Mouse (Mus musculus) adrenal gland, postnatal 36 days (tissue): ENCODE measurements around the gene Cdh5. TPM values are rescaled to one million over a fixed set of nuclear protein-coding genes. Genes with fewer than 3 reads are reported as not detected.
"Not testable (repeated sequence)": the region's sequence is repeated elsewhere in the genome, so short reads cannot be mapped to it uniquely, and the experiment has no call there.

ENCODE experiments used
- DNase-seq, 2 experiments: peaks; one replicate each; pipeline ENCODE4 v3.0.0; 2021; ENCODE audit warnings: mixed read lengths in 1 of 2
- total RNA-seq, 2 experiments: library from RNA; stranded (reverse); gene quantifications; 2 replicates each; pipeline ENCODE4 v1.2.3; 2021

Gene Cdh5
- total RNA-seq, 2 experiments from 2014 or later, result 44.1 to 61.4 TPM

DNA sequence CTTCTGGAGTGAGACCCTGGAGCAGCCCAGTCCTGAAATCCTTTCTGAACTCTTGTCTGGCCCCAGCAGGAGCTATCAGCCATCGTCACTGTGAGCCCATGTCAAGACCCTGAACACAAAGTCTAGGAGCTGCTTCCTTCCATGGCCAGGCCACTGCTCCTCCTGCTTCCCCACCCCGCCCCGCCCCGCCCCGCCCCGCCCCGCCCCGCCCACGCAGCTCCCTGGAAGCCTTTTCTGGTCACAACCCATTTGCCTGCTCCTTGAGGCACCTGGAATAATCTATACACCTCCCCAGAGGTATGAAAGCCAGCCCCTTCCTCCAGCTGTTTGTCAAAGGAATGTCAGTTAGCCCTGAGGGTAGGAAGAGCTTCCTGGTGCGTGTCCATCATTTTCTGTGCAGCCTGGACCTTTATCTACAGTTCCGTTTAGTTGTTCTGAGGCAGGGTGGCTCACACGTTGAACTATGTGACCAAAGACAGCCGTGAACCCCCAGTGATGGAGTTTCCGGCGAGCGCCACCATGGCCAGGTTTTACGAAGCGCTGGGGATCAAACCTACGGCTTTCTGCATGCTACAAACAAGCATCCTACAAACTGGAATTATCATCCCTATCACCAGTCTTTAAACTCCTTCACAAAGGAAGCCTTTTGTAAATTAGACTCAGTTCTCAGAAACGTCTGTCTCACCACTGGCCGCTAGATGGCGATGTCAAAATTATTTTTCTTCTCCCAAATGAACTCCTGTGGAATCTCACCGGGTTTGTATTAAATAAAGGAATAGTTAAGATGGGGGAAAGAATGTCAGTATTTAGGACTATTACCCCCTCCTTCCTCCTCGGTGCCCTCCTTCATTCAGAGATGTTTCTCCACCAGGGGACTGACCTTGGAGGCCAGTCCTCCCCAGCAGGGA, 10.2 kb upstream of the Cdh5 start:
- peak; percentile 9 to 33 for DNase-seq

- no peak for DNase-seq
Observed at GRCm38 (mm10) chr8:104093336-104093735, 8.1 kb upstream of the Cdh5 start.

DNA sequence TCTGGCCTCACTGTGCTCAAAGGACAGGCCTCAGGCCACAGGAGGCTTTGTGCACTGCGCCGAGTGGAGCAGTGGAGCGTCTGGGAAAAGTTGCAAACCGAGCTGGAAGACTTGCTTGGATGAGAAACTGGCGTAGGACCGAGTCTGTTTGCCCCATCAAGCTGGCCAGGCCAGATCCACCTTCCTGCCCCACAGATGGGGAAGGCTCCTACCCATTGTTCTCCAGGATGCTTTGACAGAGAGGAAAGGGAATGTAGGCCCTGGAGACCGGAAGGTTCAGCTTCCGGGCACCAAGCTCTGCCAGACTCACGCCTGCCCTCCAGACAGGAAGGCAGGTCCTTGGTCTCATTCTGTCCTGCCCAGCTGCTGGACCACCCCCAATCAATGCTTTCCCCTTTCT, 5.8 kb upstream of the Cdh5 start:
- peak; percentile 26 to 41 for DNase-seq

DNA sequence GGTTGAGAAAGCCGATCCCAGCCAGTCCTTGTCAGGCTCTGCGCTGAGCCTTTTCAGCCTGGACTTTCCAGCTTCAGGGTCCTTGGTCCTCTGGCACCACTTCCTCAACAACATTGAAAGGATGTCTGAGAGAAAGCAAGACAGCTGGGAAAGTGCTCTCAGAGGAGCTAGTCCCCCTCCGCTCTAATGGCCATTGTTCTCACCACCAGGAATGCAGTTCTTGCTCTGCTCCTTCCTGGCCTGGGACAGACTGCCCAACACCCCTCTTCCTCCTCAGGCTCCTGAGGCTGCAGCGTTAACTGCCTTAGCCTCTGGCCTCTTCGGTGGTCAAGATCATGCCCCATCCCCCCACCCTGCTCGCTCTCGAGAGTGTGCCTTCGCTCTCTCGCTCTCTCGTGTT, 4.8 kb upstream of the Cdh5 start:
- no peak for DNase-seq

GRCm38 (mm10) chr8:104098671-104099346, 2.6 kb upstream of the Cdh5 start:
- DNase-seq, result peak; percentile 41 to 55

DNA sequence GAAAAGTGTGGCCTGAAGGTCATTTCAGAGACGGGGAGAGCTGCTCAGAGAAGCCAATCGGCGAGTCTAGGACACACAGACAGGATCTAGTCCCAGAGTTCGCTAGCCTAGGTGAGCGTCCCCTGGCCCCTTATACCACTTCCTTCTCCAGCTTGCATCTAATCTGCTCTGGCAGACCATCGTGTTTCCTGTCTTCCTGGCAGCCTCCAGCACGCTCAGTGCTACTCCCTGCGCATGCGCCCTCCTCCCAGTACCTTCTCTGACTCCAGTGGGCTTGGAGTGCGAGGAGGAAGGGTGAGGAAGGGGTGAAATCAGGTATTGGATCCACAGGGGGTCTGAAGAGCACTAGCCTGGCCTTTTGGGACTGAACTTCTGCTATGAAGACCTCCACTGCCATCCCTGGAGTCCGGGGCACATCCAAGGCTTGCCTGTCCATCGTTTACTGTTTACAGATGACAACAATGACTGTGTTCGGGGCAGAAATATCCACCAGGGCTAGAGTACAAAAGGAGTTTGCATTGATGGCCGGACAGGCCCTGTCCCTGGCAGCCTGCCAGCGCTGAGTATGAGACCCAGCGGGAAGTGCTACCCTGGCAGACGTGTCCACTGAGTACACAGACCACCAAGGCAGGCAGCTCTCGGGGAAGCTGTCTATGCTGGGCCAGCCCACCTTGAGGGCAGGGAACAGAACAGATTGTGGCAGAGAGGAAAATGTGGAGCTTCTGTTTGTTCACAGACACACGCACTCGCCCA, 1.9 kb upstream of the Cdh5 start:
- DNase-seq, result peak; percentile 36 to 62

- not testable (repeated sequence) for DNase-seq
Observed at GRCm38 (mm10) chr8:104100724-104101123, 701 bp upstream of the Cdh5 start.

GRCm38 (mm10) chr8:104103462-104103861, 2.0 kb downstream of the Cdh5 start:
- DNase-seq, result no peak

DNA sequence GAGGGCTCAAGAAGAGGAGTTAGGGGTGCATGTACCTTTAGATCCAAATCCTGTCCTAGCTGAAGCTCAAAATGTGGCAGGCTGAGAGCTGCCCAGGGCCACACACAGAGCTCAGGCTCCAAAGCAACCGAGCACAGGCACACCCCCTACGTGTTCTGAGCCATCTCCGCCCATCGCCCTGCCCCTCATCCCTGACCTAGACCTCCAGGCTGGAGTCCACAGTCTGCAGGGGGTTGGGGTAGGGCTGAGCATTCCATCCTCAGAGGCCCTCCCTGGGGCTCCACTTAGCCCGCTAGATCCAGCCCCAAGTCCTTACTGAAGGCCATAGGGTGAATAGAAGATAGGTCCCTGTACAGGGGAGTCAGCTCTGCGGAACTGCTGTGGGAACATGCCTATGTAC, 4.3 kb downstream of the Cdh5 start:
- DNase-seq, result no peak

DNA sequence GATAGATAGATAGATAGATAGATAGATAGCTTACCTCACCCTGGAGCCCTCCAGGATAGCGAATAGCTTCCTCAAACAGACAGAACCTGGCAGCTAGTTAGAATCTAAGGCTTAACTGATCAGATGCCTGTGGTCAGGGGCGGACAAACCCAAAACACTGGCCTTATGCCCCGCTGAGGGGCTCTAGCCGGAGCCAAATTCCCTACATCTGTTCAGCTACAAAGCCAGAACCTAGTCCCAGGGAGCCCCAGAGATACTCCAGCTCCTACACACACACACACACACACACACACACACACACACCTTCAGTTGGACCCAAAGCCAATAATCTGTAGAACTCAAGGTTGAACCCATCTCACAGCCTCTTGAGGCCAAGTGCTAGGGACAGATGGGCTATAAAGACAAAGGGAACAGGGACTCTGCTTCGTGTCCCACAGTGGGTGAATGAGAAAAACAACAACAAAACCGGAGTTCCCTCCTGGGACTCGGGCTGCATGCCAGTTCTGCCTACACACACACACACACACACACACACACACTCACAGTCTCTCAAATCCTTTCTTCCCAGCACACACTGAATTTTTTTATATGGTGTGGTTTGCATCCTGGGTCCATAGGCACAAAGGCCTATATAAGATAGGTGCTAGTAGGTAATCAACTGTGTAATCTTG, 5.0 kb downstream of the Cdh5 start:
- no peak for DNase-seq

DNA sequence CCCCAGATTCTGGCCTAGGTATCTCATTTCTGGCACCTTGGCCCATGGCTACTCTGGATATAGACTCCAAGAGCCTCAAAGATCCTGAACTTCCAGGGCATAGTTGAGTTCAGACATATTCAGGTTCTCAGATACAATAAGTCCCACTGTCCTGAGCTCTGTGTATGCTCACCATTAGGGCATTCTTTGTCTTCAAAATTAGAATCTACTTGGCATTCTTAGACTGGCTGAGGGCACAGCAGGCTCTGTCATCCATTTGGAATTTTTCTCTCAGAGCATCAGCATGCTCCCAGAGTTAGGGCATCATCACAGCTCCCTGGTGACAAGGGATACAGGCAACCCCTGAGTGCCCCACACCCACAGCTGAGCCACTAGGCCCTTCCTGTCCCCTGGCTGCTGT, 5.7 kb downstream of the Cdh5 start:
- DNase-seq, result no peak

DNA sequence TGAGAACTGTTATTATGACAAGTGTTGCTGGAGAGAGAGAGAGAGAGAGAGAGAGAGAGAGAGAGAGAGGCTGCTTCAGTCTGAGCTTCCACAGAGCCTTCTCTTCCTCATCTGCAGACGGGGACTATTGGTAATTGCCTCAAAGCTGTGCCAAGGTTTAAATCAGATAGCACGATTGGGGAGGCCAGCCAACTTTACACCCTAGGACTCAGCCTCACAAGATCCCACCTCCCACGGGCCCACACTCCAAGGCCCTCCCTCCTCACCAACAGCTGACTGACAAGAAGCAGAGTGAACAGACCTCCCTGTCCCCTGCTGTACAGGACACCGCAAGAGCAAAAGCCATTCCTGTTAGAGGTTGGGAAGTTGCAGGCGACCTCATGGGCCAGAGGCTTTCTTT, 6.6 kb downstream of the Cdh5 start:
- DNase-seq, result no peak

DNA sequence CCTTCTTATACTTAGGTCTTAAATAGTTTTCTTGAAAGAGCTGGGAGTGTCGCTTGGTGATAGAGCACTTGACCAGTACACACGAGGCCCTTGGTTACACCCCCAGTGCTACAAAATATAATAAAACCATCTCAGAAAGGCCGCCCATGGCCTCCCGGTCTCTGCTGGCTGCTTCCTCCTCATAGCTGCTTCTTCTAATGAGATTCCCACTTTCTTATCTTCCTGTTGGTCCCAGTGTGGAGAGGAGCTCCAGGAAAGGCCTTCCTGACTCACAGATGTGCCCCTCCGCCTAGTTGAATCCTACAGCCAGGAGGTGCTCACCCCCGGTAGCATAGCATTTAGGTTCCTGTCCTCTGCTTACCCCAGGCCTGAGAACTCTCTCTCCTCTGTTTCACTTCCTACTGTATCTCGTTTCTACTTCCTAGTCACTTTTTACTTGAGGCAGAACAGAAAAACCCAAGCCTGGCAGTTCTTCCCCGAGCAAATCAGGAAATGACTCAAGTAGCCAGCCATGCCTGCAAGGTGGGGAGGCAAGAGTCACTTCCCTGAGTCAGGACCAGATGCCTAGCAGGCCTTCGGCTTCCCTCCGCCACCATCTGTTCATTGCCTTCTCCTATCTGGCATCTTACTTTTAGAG, 9.2 kb downstream of the Cdh5 start:
- peak in 1 of 2 experiments; percentile 15 for DNase-seq

- no peak for DNase-seq
Observed at GRCm38 (mm10) chr8:104121640-104122416, 20.4 kb downstream of the Cdh5 start.

DNA sequence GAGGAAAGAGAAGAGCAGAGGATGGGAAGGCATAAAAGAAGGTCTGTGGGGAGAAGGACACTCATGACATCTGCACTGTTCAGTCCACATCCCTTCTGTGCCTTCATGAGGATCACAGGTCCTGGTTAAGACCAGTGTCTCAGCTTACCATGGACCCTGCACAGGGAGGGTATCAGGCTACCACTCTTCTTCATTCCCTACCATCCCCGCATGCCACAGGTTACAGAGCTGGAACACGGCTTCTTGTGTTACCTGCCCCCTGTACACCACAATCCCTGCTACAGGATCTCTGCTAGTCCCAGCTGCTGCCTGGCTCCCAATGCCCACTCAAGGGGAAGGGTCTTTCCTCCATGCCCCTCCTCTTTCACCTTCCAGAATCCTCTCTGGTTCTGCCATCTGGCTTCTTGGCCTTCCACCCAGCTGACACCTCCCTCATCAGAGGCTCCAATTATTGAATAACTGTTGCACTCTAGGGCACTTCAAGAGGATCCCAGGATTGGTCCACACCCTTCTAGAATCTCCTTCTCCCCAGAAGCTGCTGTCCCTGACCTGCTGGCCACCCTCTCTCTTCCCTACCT, 21.7 kb downstream of the Cdh5 start:
- DNase-seq, result no peak

- no peak for DNase-seq
Observed at GRCm38 (mm10) chr8:104124534-104124933, 23.1 kb downstream of the Cdh5 start.

GRCm38 (mm10) chr8:104127160-104127883, 25.9 kb downstream of the Cdh5 start:
- no peak for DNase-seq

DNA sequence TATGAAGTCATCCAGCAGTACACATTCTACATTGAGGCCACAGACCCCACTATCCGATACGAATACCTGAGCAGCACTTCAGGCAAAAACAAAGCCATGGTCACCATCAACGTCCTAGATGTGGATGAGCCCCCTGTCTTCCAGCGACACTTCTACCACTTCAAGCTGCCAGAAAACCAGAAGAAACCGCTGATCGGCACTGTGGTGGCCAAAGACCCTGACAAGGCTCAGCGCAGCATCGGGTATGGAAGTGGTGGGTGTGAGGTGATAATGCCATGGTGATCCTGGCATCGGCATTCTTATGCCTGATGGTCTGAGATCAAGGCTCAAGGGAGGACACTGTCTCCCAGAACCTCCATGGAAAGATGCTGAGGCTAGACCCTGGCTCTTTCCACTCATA, 29.5 kb downstream of the Cdh5 start:
- no peak for DNase-seq

DNA sequence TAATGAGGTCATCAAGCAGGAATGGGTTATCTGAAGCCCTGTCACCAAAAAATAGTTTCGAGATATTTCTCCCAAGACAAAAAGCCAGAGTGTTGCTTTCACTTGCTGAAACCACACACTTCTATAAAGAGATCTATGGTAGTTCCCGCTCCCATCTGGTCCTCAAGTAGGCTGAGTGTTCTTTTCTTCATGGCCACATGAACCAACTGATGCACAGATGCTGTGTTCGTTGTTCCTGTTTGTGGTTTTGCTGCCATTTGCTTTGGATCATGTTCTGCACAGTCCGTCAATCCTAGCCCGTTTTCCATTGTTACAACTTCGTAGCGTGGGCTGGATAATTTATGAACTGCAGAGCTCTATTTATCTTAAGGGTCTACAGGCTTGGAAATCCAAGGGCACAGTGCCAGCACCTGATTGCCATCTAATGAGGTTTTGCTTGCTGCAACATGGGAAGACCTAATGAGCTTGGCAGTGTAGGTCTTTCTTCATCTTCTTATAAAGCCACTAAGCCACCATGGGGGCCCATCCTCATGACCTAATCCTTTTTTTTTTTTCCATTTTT, 30.1 kb downstream of the Cdh5 start:
- no peak for DNase-seq
